Mouse (Mus musculus) heart, adult 2 months (tissue): ENCODE data around the gene Edem3. TPM values are rescaled to one million over a fixed set of nuclear protein-coding genes. Genes with fewer than 3 reads are reported as not detected.
"Not testable (repeated sequence)": the region's sequence is repeated elsewhere in the genome, so short reads cannot be mapped to it uniquely, and the experiment has no call there.

Source experiments
- DNase-seq, 2 experiments: peaks; one replicate each; pipeline ENCODE4 v3.0.0; 2021
- H3K27ac ChIP-seq: fragments of 200-600 bp; 2 replicates; pipeline ENCODE4 v1.8.1; 2022
- H3K27me3 ChIP-seq: fragments of 200-500 bp; 2 replicates; pipeline ENCODE4 v1.6.1; 2012; ENCODE audit warnings: mild to moderate bottlenecking, low read length, inconsistent platforms, mixed read lengths; ENCODE audit not compliant: control insufficient read depth, insufficient read depth
- H3K36me3 ChIP-seq: fragments of 200-500 bp; 2 replicates; pipeline ENCODE4 v1.6.1; 2012; ENCODE audit warnings: low read length, inconsistent platforms; ENCODE audit not compliant: control insufficient read depth, insufficient read depth
- H3K4me1 ChIP-seq: fragments of 200-500 bp; 2 replicates; pipeline ENCODE4 v1.6.1; 2011; ENCODE audit warnings: low read length; ENCODE audit not compliant: control insufficient read depth, insufficient read depth
- H3K4me3 ChIP-seq: fragments of 200-600 bp; 2 replicates; pipeline ENCODE4 v1.8.1; 2022
- H3K79me2 ChIP-seq: fragments of 200-500 bp; replicated peaks from 2 replicates; pipeline ENCODE4 v1.6.1; 2012; ENCODE audit warnings: mild to moderate bottlenecking, inconsistent platforms, low read length, moderate library complexity, mixed read lengths; ENCODE audit not compliant: control insufficient read depth, insufficient read depth
- H3K9ac ChIP-seq: fragments of 200-500 bp; 2 replicates; pipeline ENCODE4 v1.6.1; 2012; ENCODE audit warnings: low read depth, mild to moderate bottlenecking, control low read depth, inconsistent platforms, low read length, mixed read lengths
- CTCF ChIP-seq: fragments of 200-600 bp; IDR thresholded peaks from 2 replicates; pipeline ENCODE4 v1.8.1; 2022; ENCODE audit warnings: antibody characterized with exemption, mild to moderate bottlenecking, moderate library complexity
- EP300 ChIP-seq: fragments of 200-500 bp; IDR thresholded peaks from 2 replicates; pipeline ENCODE4 v1.6.1; 2011; ENCODE audit warnings: low read depth, low read length, control low read depth; ENCODE audit not compliant: insufficient read depth
- POLR2A ChIP-seq: fragments of 200-500 bp; IDR thresholded peaks from 2 replicates; pipeline ENCODE4 v1.6.1; 2011; ENCODE audit warnings: mild to moderate bottlenecking, low read depth, low read length, control low read depth; ENCODE audit not compliant: insufficient read depth
- WGBS: fragments of 180-500 bp; shearing (Covaris S2); methylation state at CpG from one replicate; pipeline ENCODE4 v1.1.7; 2018; 5-methylcytosine and 5-hydroxymethylcytosine counted together
- intact Hi-C: fragments of 180-260 bp; cut with DNase I; formaldehyde crosslinking; loops from one replicate; pipeline ENCODE4 v1.15.1; 2025
- polyA plus RNA-seq: library from polyadenylated mRNA; depleted of rRNA; stranded (reverse); fragments of >200 nt; gene quantifications from 2 replicates; pipeline ENCODE4 v1.2.3, GENCODE M21; 2012
- total RNA-seq, 2 experiments: library from RNA; stranded (reverse); gene quantifications; 2 replicates each; pipeline ENCODE4 v1.2.3; 2021

The Edem3 gene
- total and polyA plus RNA-seq, 3 experiments, result 3.8 to 19.4 (median 18.3) TPM

- no peak for TF ChIP-seq POLR2A
- no peak for TF ChIP-seq CTCF
- no peak for TF ChIP-seq EP300
- DNase-seq, result no peak
- no peaks in the 10 kb centered on the region; the same call in 1 of the 2 replicates for H3K79me2 ChIP-seq
- no peaks in the 10 kb centered on the region for H3K27me3 ChIP-seq
- H3K4me3 ChIP-seq, result no peak overlapping the region
- H3K4me1 ChIP-seq, result no peaks in the 10 kb centered on the region
- intact Hi-C loops, result no loop called here
- peaks cover 7% of the 10 kb centered on the region for H3K36me3 ChIP-seq
- no peak overlapping the region for H3K27ac ChIP-seq
- H3K9ac ChIP-seq, result no peak overlapping the region
- 55% methylated on average over 2 of the region's 2 CpGs for WGBS
Observed at GRCm38 (mm10) chr1:151779306-151779705, 24.1 kb downstream of the Edem3 start.

GRCm38 (mm10) chr1:151781447-151781846 lies 26.3 kb downstream of the Edem3 start:
- Histone ChIP-seq H3K4me1 (no peaks in the 10 kb centered on the region), H3K36me3 (peaks cover 7% of the 10 kb centered on the region), H3K27ac (no peak overlapping the region), H3K9ac (no peak overlapping the region), H3K27me3 (no peaks in the 10 kb centered on the region), H3K4me3 (no peak overlapping the region), H3K79me2 (no peaks in the 10 kb centered on the region; the same call in 1 of the 2 replicates)
- DNase-seq, result no peak
- TF ChIP-seq EP300, result no peak
- no peak for TF ChIP-seq CTCF
- no peak for TF ChIP-seq POLR2A
- intact Hi-C loops, result no loop called here
- 81% methylated on average over 7 of the region's 7 CpGs for WGBS

GRCm38 (mm10) chr1:151783403-151783802 lies 28.2 kb downstream of the Edem3 start:
- no peaks in the 10 kb centered on the region for H3K4me1 ChIP-seq
- TF ChIP-seq EP300 (no peak), CTCF (no peak), POLR2A (no peak)
- whole genome bisulfite sequencing, result 91% methylated on average over 2 of the region's 2 CpGs
- H3K4me3 ChIP-seq, result no peak overlapping the region
- H3K9ac ChIP-seq, result no peak overlapping the region
- H3K27me3 ChIP-seq, result no peaks in the 10 kb centered on the region
- H3K36me3 ChIP-seq, result peaks cover 4% of the 10 kb centered on the region
- intact Hi-C loops, result no loop called here
- DNase-seq, result no peak
- H3K27ac ChIP-seq, result no peak overlapping the region
- no peaks in the 10 kb centered on the region; the same call in 1 of the 2 replicates for H3K79me2 ChIP-seq

DNA sequence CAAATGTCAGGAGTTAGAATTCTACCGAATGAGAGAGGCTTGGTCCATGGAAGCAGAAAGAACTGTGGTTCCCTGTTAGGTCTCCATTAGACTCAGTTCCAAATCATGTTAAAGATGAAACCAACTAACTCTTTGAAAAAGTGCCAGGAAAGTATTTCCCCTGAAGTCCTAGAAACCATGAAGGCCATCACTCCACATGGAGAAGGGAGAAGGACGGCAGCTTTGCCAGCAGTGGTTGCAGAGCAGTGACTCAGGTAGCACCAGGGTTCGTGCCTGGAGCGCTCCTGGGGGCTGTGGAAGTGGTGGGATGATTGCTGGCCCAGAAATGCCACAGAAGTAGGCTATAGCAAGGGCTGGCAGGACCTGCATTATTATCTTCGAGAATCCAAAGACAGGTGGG lies 31.2 kb downstream of the Edem3 start:
- intact Hi-C loops, result no loop called here
- H3K27me3 ChIP-seq, result no peaks in the 10 kb centered on the region
- H3K36me3 ChIP-seq, result no peaks in the 10 kb centered on the region; the same call in 1 of the 2 replicates
- no peak for TF ChIP-seq CTCF
- no peak for TF ChIP-seq EP300
- no peak overlapping the region for H3K9ac ChIP-seq
- no peak overlapping the region for H3K4me3 ChIP-seq
- no peak for DNase-seq
- whole genome bisulfite sequencing, result 92% methylated on average over 5 of the region's 5 CpGs
- no peaks in the 10 kb centered on the region for H3K4me1 ChIP-seq
- no peak overlapping the region for H3K27ac ChIP-seq
- no peaks in the 10 kb centered on the region for H3K79me2 ChIP-seq

DNA sequence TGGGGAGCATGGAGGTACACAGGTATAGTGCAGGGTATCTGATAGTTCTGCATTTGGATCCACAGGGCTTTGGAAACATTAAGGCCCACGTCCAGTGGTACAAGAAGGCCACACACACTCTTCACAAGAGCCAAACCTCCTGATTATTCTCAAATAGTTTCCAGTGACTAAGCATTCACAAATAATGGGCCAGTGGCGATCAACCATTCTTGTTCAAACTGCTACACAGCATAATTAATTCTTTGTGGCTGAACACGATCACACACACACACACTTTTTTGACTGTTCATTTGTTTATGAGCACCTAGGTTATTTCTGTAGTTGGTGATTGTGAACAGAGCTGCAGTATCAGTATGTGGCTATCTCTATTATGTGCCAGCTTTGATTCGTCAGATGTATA lies 34.0 kb downstream of the Edem3 start:
- 89% methylated on average over 4 of the region's 4 CpGs for WGBS
- H3K4me3 ChIP-seq, result no peak overlapping the region
- intact Hi-C loops, result no loop called here
- no peaks in the 10 kb centered on the region; the same call in 1 of the 2 replicates for H3K36me3 ChIP-seq
- no peaks in the 10 kb centered on the region for H3K79me2 ChIP-seq
- no peaks in the 10 kb centered on the region for H3K27me3 ChIP-seq
- H3K4me1 ChIP-seq, result no peaks in the 10 kb centered on the region
- no peak overlapping the region for H3K27ac ChIP-seq
- no peak overlapping the region for H3K9ac ChIP-seq
- DNase-seq, result no peak
- TF ChIP-seq EP300 (no peak), POLR2A (no peak), CTCF (no peak)

- WGBS, result 66% methylated on average over 8 of the region's 8 CpGs
- H3K9ac ChIP-seq, H3K27ac ChIP-seq, H3K36me3 ChIP-seq, H3K79me2 ChIP-seq, DNase-seq, H3K4me1 ChIP-seq, H3K27me3 ChIP-seq, H3K4me3 ChIP-seq, intact Hi-C loops: not testable (repeated sequence)
Observed at GRCm38 (mm10) chr1:151792076-151792475, 36.9 kb downstream of the Edem3 start.

DNA sequence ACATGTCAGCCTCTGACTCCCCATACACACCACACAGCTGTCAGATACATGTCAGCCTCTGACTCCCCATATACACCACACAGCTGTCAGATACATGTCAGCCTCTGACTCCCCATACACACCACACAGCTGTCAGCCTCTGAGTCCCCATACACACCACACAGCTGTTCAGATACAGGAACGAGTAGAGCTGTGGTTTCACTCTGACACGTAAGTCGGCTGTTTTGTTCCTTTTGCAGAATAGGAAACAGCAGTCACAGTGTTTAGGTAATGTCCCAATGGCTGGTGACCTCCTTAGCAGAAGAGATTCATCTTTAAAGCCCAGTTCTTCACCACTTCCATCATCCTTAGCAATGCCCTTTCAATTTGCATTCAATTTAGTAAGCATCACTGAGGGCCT lies 47.6 kb downstream of the Edem3 start:
- H3K27ac ChIP-seq, H3K36me3 ChIP-seq, DNase-seq, H3K79me2 ChIP-seq, H3K9ac ChIP-seq, intact Hi-C loops, H3K27me3 ChIP-seq, H3K4me1 ChIP-seq, H3K4me3 ChIP-seq: not testable (repeated sequence)
- WGBS, result 75% methylated on average over 3 of the region's 3 CpGs
